Mouse (Mus musculus): ENCODE measurements around the gene Ankrd22. TPM values are rescaled to one million over a fixed set of nuclear protein-coding genes. Genes with fewer than 3 reads are reported as not detected.

Ankrd22 gene
- polyA plus RNA-seq, 1 experiment from 2014 or later = 16.3 TPM

GRCm38 (mm10) chr19:34179136-34179535 lies 13.3 kb upstream of the Ankrd22 start:
- Histone ChIP-seq H3K4me1 (replicated peaks; ENCODE audit: control insufficient read depth, insufficient read depth) (no peaks in the 10 kb centered on the region), H3K27ac (replicated peaks) (no peak overlapping the region), H3K9me3 (ENCODE audit: control insufficient read depth, low read length) (no peaks in the 10 kb centered on the region), H3K27me3 (ENCODE audit: control insufficient read depth, insufficient read depth, low read length) (no peaks in the 10 kb centered on the region), H3K9ac (ENCODE audit: low read length) (no peak overlapping the region), H3K36me3 (ENCODE audit: control insufficient read depth, insufficient read depth, low read length) (no peaks in the 10 kb centered on the region), H3K4me3 (ENCODE audit: low read depth, low read length) (no peak overlapping the region), H3K4me2 (replicated peaks; ENCODE audit: low read depth) (no peak overlapping the region)
- WGBS = 77% methylated on average over 4 of the region's 4 CpGs
- no peak for ATAC-seq (ENCODE audit: low FRiP score, low TSS enrichment)
- no peak for TF ChIP-seq CTCF (IDR thresholded peaks at IDR 0.05; ENCODE audit: low read depth)
- TF ChIP-seq EP300 (optimal IDR thresholded peaks at IDR 0.05) = no peak
- DNase-seq (ENCODE audit: low spot score) = no peak

- Histone ChIP-seq H3K27ac (replicated peaks) (no peak overlapping the region), H3K9ac (ENCODE audit: low read length) (no peak overlapping the region), H3K27me3 (ENCODE audit: control insufficient read depth, insufficient read depth, low read length) (no peaks in the 10 kb centered on the region), H3K4me1 (replicated peaks; ENCODE audit: control insufficient read depth, insufficient read depth) (no peaks in the 10 kb centered on the region), H3K4me2 (replicated peaks; ENCODE audit: low read depth) (no peak overlapping the region), H3K36me3 (ENCODE audit: control insufficient read depth, insufficient read depth, low read length) (no peaks in the 10 kb centered on the region), H3K4me3 (ENCODE audit: low read depth, low read length) (no peak overlapping the region), H3K9me3 (ENCODE audit: control insufficient read depth, low read length) (no peaks in the 10 kb centered on the region)
- TF ChIP-seq CTCF (IDR thresholded peaks at IDR 0.05; ENCODE audit: low read depth) = no peak
- no peak for TF ChIP-seq EP300 (optimal IDR thresholded peaks at IDR 0.05)
- ATAC-seq (ENCODE audit: low FRiP score, low TSS enrichment) (no peak), DNase-seq (ENCODE audit: low spot score) (no peak)
- WGBS = 75% methylated on average over 3 of the region's 3 CpGs
These were observed 8.2 kb upstream of the Ankrd22 start for GRCm38 (mm10) chr19:34174004-34174403.

- Histone ChIP-seq H3K4me3 (ENCODE audit: low read depth, low read length) (no peak overlapping the region), H3K9me3 (ENCODE audit: control insufficient read depth, low read length) (no peaks in the 10 kb centered on the region), H3K9ac (ENCODE audit: low read length) (no peak overlapping the region), H3K27me3 (ENCODE audit: control insufficient read depth, insufficient read depth, low read length) (no peaks in the 10 kb centered on the region), H3K36me3 (ENCODE audit: control insufficient read depth, insufficient read depth, low read length) (no peaks in the 10 kb centered on the region), H3K4me2 (replicated peaks; ENCODE audit: low read depth) (no peak overlapping the region), H3K4me1 (replicated peaks; ENCODE audit: control insufficient read depth, insufficient read depth) (no peaks in the 10 kb centered on the region), H3K27ac (replicated peaks) (no peak overlapping the region)
- 58% methylated on average over 3 of the region's 3 CpGs for whole genome bisulfite sequencing
- DNase-seq (ENCODE audit: low spot score) = no peak
- ATAC-seq (ENCODE audit: low FRiP score, low TSS enrichment) = no peak
- TF ChIP-seq CTCF (IDR thresholded peaks at IDR 0.05; ENCODE audit: low read depth) = no peak
- no peak for TF ChIP-seq EP300 (optimal IDR thresholded peaks at IDR 0.05)
These were observed 5.3 kb upstream of the Ankrd22 start for GRCm38 (mm10) chr19:34171167-34171566.

GRCm38 (mm10) chr19:34169121-34169520 lies 3.3 kb upstream of the Ankrd22 start:
- Histone ChIP-seq H3K9ac (ENCODE audit: low read length) (no peak overlapping the region), H3K4me2 (replicated peaks; ENCODE audit: low read depth) (no peak overlapping the region), H3K9me3 (ENCODE audit: control insufficient read depth, low read length) (no peaks in the 10 kb centered on the region), H3K4me1 (replicated peaks; ENCODE audit: control insufficient read depth, insufficient read depth) (no peaks in the 10 kb centered on the region), H3K36me3 (ENCODE audit: control insufficient read depth, insufficient read depth, low read length) (no peaks in the 10 kb centered on the region), H3K4me3 (ENCODE audit: low read depth, low read length) (no peak overlapping the region), H3K27me3 (ENCODE audit: control insufficient read depth, insufficient read depth, low read length) (no peaks in the 10 kb centered on the region), H3K27ac (replicated peaks) (no peak overlapping the region)
- DNase-seq (ENCODE audit: low spot score) = no peak
- ATAC-seq (ENCODE audit: low FRiP score, low TSS enrichment) = no peak
- TF ChIP-seq CTCF (IDR thresholded peaks at IDR 0.05; ENCODE audit: low read depth) (peak; percentile 16; the same call in 1 of the 2 replicates), EP300 (optimal IDR thresholded peaks at IDR 0.05) (no peak)

GRCm38 (mm10) chr19:34167896-34168661 lies 2.2 kb upstream of the Ankrd22 start:
- H3K36me3 ChIP-seq (ENCODE audit: control insufficient read depth, insufficient read depth, low read length) = no peaks in the 10 kb centered on the region
- no peaks in the 10 kb centered on the region for H3K4me1 ChIP-seq (replicated peaks; ENCODE audit: control insufficient read depth, insufficient read depth)
- no peak for DNase-seq (ENCODE audit: low spot score)
- no peak overlapping the region for H3K9ac ChIP-seq (ENCODE audit: low read length)
- no peak overlapping the region for H3K4me2 ChIP-seq (replicated peaks; ENCODE audit: low read depth)
- H3K9me3 ChIP-seq (ENCODE audit: control insufficient read depth, low read length) = no peaks in the 10 kb centered on the region
- H3K4me3 ChIP-seq (ENCODE audit: low read depth, low read length) = no peak overlapping the region
- ATAC-seq (ENCODE audit: low FRiP score, low TSS enrichment) = no peak
- 48% methylated on average over 7 of the region's 7 CpGs for WGBS
- TF ChIP-seq EP300 (optimal IDR thresholded peaks at IDR 0.05) = no peak
- no peak for TF ChIP-seq CTCF (IDR thresholded peaks at IDR 0.05; ENCODE audit: low read depth)
- H3K27me3 ChIP-seq (ENCODE audit: control insufficient read depth, insufficient read depth, low read length) = no peaks in the 10 kb centered on the region
- no peak overlapping the region for H3K27ac ChIP-seq (replicated peaks)

GRCm38 (mm10) chr19:34166386-34166785 lies 533 bp upstream of the Ankrd22 start:
- no peaks in the 10 kb centered on the region for H3K4me1 ChIP-seq (replicated peaks; ENCODE audit: control insufficient read depth, insufficient read depth)
- H3K9me3 ChIP-seq (ENCODE audit: control insufficient read depth, low read length) = no peaks in the 10 kb centered on the region
- ATAC-seq (ENCODE audit: low FRiP score, low TSS enrichment) (peak; percentile 74), DNase-seq (ENCODE audit: low spot score) (peak; percentile 28)
- H3K27me3 ChIP-seq (ENCODE audit: control insufficient read depth, insufficient read depth, low read length) = no peaks in the 10 kb centered on the region
- 51% methylated on average over 4 of the region's 4 CpGs for WGBS
- H3K4me2 ChIP-seq (replicated peaks; ENCODE audit: low read depth) = no peak overlapping the region
- H3K36me3 ChIP-seq (ENCODE audit: control insufficient read depth, insufficient read depth, low read length) = no peaks in the 10 kb centered on the region
- no peak overlapping the region; the same call in 1 of the 2 replicates for H3K27ac ChIP-seq (replicated peaks)
- H3K9ac ChIP-seq (ENCODE audit: low read length) = no peak overlapping the region
- no peak overlapping the region for H3K4me3 ChIP-seq (ENCODE audit: low read depth, low read length)
- no peak for TF ChIP-seq EP300 (optimal IDR thresholded peaks at IDR 0.05)
- TF ChIP-seq CTCF (IDR thresholded peaks at IDR 0.05; ENCODE audit: low read depth) = no peak
